Mouse (Mus musculus): ENCODE data around the gene Nebl. TPM values are rescaled to one million over a fixed set of nuclear protein-coding genes. Genes with fewer than 3 reads are reported as not detected.

The Nebl gene
- total RNA-seq, 2 experiments from 2014 or later, result 456 TPM

DNA sequence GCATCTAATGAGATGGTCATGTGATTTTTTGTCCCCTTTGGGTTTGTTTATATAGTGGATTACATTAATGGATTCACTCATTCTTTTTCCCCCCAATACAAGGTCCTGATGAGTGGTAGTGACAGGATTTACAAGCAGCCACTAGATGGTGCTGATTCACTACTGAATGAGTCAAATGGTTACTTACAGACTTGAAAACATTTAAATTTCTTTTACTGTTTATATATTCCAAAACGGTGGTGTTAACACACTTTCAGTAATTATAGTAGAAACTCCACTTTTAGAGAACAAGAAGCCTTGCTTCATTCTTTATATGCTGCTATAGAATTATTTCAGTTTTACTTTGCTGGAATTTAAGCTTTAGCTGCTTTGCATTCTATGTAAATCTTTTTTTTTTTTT lies 308.3 kb downstream of the Nebl start:
- intact Hi-C loops (cut with DNase I), result loop anchor here (2.0 to 10.0 kb wide), 4 partner anchors 222 to 1924 kb away; no protein-coding TSS in a partner anchor
- peak; percentile 38 to 66 for DNase-seq

DNA sequence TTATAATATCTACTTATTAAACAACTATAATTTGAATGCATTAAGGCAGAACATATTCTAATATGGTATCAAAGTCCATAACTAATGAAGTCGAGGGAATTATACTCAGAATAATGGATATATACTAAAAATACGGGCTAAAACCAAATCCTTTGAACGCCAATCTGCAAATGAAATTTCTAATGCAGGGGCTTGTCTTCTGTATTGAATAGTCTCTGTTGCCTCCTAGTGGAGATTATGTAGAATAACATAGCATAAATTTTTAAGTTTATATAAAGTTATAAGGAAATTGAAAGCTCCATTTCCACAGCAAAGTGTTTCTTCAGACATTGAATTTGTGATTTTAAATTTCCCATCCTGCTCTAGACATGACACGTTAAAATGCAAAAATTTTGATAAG lies 315.9 kb downstream of the Nebl start:
- intact Hi-C loops (cut with DNase I), result no loop called here
- no peak for DNase-seq

DNA sequence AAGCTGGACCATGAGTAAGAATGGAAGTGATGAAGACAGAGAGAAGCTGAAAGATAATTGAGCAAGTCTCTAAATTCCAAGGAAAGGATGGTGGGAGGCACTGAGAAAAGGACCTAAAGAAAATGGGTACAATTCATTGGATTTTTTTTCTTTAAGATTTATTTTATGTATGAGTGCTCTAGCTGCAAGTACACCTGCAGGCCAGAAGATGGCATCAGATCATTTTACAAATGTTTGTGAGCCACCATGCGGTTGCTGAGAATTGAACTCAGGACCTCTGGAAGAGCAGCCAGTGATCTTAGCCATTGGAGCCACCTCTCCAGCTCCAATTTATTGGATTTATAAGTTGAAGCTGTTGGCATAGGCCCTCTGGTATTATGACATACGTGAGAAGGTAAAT lies 316.9 kb downstream of the Nebl start:
- no peak for DNase-seq
- intact Hi-C loops (cut with DNase I), result no loop called here

DNA sequence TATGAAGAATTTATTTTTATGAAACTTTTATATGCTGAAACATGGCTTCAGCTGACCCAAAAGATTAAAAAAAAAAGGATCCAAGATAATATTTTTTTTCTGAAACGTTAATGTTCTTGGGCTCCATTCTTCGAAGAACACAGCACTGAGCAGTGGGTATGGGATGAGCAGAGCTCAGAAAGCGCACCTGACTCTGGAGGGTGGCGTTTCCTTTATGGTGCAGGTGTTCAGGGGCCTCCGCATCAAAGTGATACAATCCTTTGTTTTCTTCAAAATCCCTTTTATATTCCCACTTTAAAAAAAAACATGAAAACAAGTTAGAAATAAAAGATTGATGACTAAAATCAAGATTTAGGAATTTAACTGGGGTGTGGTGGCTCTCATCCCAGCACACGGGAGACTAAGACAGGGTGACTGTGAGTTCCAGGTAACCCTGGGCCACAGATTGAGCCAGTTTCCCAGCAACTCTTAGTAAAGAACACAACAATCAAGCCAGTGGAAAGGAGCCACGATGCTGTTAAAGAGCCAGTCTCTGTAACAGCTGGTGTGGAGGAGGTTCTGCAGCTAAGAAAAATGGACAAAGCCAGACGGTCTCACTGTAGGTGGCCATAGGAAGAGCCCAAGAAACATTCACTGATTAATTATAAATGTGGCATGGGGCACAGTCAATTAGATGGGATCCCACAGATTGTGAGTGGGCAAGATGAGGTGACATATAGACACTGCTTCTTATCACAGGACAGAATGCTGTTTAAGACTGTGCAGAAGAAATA lies 317.6 kb downstream of the Nebl start:
- DNase-seq, result no peak
- intact Hi-C loops (cut with DNase I), result no loop called here

DNA sequence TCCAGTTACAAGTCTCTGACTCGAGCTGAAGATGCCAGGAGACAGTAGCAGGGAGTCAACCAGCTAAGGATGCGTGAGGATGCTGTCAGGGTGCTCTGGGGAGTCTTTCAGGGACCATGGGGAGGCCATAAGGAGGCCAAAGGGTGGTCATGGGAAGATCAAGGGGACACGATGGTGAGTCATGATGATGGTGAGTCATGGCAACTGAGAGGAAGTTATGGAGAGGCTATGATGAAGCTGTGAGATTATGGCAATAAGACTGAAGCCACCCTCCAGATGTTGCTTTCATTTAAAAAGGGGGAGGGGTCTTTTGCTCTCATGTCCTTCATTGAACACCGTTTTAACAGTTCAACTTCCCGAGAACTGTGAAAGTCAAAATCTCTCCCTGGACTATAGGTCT lies 322.0 kb downstream of the Nebl start:
- intact Hi-C loops (cut with DNase I), result no loop called here
- DNase-seq, result no peak

DNA sequence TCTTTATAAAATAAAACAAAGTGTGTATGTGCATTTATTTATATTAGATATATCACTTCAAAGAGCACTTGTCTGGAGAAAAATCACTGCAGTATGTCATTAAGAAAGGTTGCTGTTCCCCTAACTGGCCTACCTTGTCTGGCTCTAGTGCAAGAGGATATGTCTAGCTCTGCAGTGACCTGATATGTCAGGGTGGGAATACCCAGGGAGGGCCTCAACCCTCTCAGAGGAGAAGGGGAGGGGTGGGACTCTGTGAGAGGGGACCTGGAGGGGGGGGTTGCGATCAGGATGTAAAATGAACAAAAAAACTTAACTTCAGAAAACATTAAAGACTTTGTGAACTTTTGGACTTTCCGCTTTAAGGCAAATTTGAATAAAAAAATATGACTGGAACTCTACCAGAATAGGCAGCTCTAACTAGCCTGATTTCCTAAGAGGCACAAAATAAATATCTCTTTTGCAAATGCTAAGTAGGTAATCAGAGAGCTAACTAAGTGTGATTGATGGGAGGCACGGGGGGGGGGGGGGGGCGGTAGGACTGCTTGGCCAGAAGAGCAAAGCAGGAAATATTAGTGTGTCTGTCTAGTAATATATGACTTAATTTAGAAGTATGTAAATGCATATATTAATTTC lies 325.2 kb downstream of the Nebl start:
- no peak for DNase-seq
- intact Hi-C loops (cut with DNase I), result no loop called here

DNA sequence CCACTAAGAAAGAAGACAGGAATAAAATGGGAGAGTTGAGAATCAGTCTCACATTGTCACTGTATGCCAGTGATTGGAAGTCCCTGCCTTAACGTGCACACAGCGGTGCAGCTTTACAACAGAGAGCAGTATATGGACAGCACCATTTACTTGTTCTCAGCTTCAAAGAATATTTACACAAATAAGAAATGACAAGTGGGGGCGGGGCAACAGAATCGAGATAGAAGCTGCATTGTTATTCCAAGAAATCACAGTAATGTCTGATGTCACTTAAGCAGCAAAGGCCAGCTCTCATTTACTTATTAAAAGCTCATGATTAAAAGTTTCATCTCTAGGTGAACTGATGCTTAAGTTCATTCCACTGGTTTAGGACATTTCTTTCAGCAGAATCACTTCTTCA lies 328.8 kb downstream of the Nebl start:
- DNase-seq, result no peak
- intact Hi-C loops (cut with DNase I), result no loop called here

DNA sequence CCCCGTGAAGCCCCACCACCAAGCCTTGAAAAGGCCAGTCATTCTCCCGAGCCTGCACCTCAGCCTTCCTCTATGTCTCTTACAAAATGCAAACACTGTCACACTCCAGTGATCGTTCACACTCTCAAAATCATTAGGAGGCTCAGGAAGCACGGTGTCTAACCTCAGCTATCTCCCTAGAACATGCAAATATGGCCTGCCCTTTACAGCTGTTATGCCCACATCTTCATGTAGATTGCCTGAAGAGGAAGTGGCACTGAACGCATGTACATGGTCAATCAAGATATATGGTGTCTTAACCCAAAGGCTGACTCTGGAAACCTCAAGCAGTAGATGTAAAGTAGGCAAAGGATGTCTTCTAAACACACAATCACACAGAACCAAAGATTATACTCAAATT lies 335.0 kb downstream of the Nebl start:
- DNase-seq, result no peak
- intact Hi-C loops (cut with DNase I), result no loop called here

DNA sequence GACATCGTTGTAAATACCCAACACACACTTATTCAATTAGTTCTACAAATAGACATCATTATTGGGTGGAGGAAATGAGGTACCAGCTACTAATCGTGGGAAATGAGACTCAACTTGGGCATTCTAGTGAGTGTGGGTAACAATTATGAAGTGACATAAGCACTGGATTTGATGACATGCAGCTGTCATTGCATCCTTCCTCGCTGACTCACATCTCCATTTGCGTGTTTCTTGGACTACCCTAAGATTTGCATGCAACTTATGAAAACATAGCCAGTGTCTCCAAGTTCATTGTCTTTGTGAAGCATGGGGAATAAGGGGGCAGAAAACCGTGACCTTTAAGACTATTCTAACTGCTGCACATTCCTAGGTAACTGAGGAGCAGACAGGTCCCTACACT lies 339.9 kb downstream of the Nebl start:
- intact Hi-C loops (cut with DNase I), result no loop called here
- no peak for DNase-seq

DNA sequence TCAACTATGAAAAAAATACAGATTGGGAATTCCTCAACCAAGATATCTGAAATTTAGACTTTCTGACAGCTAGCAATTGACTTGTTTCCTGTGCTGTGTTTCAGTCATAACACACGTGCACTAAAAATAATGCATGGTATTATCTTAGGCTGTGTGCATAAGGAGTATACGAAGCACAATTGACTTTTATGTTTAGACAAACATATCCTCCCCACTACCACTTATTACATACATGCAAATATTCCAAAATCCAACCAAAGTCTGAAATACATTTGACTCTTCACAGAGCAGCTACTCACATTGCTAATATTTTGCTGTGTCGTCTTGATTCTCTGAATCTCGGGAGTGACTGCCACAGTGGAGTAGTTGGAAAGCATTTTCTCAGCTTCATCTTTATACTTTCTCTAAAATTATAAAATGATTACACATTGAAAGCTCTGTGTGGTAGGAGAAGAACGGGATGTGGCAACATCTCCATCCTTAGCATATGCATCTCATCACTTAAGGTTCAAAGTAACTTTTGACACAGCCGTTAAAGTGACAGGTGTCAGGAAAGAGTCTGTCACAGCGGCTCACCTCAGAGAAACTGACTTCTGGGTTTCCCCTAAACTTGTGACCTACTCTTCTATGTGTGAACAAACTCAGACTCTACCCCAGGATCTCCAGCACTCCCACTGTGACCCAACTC lies 340.6 kb downstream of the Nebl start:
- intact Hi-C loops (cut with DNase I), result no loop called here
- DNase-seq, result no peak

DNA sequence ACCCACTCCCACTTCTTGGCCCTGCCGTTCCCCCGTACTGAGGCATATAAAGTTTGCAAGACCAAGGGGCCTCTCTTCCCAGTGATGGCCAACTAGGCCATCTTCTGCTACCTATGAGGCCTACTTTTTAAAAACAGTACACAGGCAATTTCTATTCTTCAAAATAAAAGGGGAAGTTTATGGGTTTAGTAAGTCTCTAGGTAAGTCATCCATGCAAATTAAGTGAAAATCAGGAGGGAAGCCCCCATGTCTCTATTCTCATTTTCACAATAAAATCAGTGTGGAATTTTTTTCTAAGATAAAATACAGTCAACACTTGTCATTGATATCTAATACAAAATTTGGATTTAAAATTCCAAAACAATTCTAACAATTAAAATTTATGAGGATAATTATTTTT lies 341.4 kb downstream of the Nebl start:
- intact Hi-C loops (cut with DNase I), result no loop called here

DNA sequence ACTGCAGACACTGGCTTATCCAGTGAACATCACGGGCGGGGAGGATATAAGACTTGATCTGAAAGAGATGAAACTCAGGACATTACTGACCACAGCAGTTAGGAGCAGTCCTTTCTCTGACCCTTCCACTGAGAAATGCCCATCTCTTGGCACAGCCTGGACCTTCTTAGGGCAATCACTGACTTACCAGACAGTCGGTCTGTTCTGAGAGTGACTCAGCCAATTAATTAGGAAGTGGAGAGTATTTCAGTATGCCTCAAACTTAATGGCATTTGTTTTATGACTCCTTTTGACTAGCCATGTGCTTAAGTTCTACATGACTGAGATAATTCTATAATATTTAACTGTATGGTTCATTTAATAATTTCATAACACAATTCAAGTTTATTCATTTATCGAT lies 341.9 kb downstream of the Nebl start:
- no peak for DNase-seq
- intact Hi-C loops (cut with DNase I), result no loop called here

More for the DNA sequence above, 341.4 kb downstream of the Nebl start:
- no peak for DNase-seq

DNA sequence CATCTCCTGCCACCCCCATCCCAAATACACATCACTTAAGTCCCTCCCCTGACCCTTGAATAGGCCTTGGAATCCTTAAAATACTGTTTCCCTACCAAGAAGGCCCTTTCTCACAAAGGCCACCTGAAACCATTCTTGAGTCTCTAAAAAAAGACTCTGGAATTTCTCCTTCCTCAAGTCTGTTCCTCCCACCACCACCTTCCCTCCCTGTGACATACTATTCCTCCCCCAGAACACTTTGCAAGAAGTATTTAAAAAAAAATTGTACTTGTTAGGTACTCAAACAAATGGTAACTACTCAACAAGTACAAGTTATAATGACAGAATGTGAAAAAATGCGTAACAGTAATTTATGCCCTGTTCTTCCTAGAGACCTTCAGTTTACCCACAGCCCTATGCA lies 349.0 kb downstream of the Nebl start:
- intact Hi-C loops (cut with DNase I), result no loop called here
- no peak for DNase-seq

DNA sequence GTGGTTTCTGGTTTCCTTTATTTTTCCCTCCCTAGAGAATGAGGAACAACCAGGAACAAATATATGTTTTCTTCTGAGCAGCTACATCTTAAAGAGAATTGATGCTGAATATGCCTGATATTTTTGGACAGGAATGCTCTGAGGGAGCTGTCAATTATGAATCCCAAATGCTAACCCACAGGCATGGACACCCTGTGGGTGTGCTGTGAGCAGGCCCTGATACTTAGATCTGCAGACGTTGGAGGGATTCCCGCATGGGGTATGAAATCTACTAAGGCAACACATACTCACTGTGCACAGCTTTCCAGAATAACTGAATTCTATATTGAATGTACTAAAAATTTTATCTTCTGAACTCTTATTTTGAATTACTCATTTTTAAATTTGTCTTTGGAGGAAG lies 355.3 kb downstream of the Nebl start:
- intact Hi-C loops (cut with DNase I), result no loop called here

DNA sequence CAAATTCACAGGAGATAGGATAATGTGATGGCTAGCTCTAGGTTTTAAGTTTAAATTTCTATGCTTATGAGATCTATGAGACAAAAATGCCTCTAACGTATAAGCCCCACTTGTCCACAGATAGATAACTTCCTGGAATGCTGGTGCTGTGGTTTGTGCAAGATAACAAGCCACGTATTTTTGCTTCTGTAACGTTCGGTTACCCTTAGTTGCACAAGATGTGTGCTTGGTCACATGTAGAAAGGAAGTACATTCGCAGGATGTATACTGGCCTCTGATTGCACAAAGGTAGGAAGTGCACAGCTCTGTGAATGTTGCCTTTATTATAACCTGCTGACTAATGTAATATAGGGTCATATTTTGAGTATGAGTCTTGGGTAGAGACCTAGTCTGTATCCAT lies 365.6 kb downstream of the Nebl start:
- intact Hi-C loops (cut with DNase I), result no loop called here
- no peak for DNase-seq

More for the DNA sequence above, 355.3 kb downstream of the Nebl start:
- DNase-seq, result no peak

DNA sequence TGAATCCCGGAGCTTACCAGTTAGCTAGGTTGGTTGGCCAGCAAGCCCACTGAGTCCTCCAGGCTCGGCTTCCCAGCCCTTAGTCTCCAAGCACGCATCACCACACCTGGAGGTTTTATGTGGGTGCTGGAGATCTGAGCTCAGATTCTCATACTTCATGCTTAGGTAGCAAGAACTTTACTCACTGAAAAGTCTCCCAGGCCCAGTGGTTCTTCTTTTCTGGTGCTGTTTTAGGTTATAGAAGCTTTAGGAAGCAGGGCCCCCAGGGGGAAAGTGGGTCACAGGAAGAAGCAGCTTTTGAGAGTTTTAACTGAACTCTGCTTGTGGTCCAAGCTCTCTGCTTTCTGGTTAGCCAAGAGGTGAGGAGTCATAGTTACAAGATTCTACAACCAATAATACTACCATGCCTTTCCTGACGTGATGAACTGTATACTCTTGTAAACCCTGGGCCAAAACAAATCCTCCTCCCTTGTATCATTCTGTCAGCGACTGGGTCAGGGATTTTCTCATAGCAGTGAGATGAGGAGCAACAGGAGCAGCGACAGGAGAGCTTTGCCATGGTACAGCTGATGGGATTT lies 366.2 kb downstream of the Nebl start:
- DNase-seq, result no peak
- intact Hi-C loops (cut with DNase I), result no loop called here

DNA sequence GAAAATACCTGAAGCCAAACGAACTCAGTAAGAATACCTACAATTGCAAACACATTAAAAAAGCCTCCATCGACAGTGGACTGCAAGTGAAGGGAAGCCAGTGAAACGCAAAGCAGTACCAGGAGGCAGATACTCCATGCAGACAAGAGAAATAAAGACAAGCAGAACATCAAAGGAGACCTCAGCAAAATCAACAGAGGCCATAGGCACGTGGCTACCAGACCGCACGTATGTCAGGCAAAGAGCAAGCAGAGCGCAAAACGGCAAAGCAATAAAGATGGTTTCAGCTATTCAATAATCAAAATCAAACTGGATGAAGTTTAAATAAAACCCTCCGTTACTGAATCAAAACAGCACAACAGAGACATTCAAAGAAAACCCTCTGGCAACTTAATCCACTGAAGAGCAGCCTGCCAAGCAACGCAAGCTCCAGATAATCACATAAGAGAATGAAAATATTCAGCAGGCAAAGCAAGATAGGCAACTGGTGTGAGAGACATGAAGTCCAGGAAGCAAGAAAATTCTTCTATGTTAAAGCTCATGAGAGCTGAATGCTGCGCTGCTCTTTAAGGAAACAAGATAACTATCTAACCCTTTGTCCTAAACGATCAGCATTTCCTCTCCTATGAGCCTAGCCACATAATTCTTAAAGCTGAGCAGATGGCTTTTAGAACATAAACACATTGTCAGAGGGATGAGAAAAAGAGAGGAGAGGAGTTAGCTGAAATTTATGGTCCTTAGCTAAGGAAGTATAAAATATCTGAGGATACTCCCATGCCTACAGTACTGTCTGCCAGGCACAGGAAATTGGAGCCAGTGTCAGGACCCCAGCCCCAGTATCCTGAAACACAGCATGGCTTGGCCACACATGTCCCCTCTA lies 367.7 kb downstream of the Nebl start:
- peak in 1 of 2 experiments; percentile 9 for DNase-seq
- intact Hi-C loops (cut with DNase I), result no loop called here

DNA sequence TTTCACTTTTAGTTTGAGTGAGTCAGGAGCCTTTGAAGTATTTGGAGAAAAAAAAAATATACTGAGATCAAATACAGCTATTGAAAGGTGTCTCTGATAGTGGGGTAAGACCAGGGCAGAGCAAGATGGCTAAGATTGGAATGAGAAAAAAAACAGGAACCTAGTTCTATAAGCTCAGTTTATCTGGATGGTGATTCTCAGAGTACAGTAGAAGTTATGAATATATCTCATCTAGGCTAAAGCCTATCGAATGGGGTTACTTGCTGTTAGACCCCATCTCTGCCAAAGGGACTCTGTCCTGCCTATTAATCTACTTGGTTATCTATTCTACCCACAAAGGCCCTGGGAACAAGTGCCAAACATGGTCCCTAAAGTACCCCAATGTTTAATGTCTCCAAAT lies 369.1 kb downstream of the Nebl start:
- no peak for DNase-seq
- intact Hi-C loops (cut with DNase I), result no loop called here

DNA sequence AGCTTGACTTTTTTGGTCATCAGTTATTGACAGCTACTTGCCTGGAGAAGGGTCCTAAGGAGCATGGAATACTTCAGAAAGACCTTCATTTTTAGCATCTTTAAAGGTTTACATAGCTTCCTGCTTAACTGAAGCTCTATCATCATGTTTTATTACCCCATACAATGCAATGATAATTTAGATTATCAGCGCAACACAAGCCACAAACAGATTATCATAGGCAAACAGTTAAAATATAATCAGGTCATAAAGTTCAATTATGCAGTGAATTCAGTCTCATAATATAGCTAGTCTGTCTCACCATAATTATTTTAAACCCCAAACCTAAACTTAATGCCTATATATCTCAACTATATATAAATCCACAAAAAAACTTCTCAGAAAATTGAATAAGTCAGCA lies 386.6 kb downstream of the Nebl start:
- no peak for DNase-seq
- intact Hi-C loops (cut with DNase I), result no loop called here

DNA sequence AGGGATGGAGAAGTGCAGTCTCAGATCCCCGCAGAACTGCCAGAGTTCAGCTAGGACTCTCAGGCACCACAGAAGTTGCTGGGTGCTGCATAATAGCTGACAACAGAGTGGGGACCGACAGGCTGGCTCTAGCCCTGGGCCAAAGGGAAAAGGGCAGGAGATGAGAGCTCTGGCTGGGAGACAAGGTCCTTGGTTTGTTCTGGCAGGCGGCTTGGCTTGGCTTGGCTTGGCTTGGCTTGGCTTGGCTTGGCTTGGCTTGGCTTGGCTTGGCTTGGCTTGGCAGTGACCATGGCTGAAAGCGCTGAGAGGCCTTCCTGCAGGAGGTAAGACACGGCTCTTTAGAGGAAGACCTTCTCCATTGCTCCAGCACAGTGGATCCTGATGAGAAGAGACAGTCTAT lies 395.8 kb downstream of the Nebl start:
- DNase-seq, result no peak
- intact Hi-C loops (cut with DNase I), result no loop called here

DNA sequence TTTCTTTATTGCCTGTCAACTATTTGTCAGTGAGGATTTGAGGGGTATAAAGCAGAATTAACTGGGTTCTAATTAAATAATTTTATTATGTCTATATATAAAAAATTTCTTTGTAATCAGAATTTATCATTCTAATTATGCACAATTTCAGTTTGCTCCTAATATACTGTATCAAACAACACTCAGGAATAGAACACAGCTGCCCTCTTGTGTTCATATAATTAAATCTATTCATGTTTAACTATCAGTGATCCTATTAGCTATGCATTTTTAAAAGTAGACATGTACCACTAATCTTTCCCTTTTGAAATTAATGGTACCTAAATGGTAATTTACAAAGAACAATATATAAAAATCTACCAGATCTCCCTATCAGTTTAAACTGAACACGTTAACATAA lies 404.7 kb downstream of the Nebl start:
- DNase-seq, result no peak
- intact Hi-C loops (cut with DNase I), result loop anchor here (5.0 kb wide), 1 partner anchor 969 kb away; the partner anchor contains the start of gene Plxdc2
